Mouse (Mus musculus): ENCODE measurements at regions not wholly inside any gene's neighbourhood (a gene's known extent, or its start where the extent isn't known, plus 50 kb on each side); places are given as distances from the start of the nearest gene placed in this dataset.

GRCm38 (mm10) chr12:25398726-25399125 is 301.8 kb upstream of the Id2 start:
- TF ChIP-seq CTCF (IDR thresholded peaks at IDR 0.05) (no peak), EP300 (IDR thresholded peaks at IDR 0.05) (no peak)

Data from lung, postnatal 0 days (tissue).